Mouse (Mus musculus): ENCODE data around the gene Olfr196. TPM values are rescaled to one million over a fixed set of nuclear protein-coding genes. Genes with fewer than 3 reads are reported as not detected.
"Not testable (repeated sequence)": the region's sequence is repeated elsewhere in the genome, so short reads cannot be mapped to it uniquely, and the experiment has no call there.

The Olfr196 gene
- polyA plus RNA-seq (2014; fragmentation: Nextera tagmentation; extraction: Ambion mirVana), result not detected in 2 replicates

GRCm38 (mm10) chr16:59170354-59170753 is at the start of gene Olfr196:
TSS of gene Olfr196 (minus strand) at chr16:59170454.
- WGBS, result 72% methylated on average over 3 of the region's 3 CpGs
- H3K27me3 ChIP-seq (ENCODE audit: insufficient read depth, low read length), result no peaks in the 10 kb centered on the region
- DNase-seq, result no peak
- no peak for ATAC-seq (ENCODE audit: insufficient read depth)
- no peak for TF ChIP-seq CTCF (IDR thresholded peaks at IDR 0.05; ENCODE audit: low read depth)
- no peak within 1 kb of the TSS for H3K4me3 ChIP-seq (ENCODE audit: low read depth, low read length)
- no peak within 1 kb of the TSS for H3K27ac ChIP-seq (ENCODE audit: low read depth)
- no peaks in the 10 kb centered on the region for H3K9me3 ChIP-seq (ENCODE audit: low read depth, low read length)
- H3K9ac ChIP-seq, result no peak within 1 kb of the TSS
- H3K36me3 ChIP-seq (ENCODE audit: insufficient read depth), result no peaks in the 10 kb centered on the region
- no peak within 1 kb of the TSS for H3K4me2 ChIP-seq
- H3K4me1 ChIP-seq (ENCODE audit: insufficient read depth), result no peaks in the 10 kb centered on the region

- WGBS, result 60% methylated on average over 1 of the region's 1 CpGs
- not testable (repeated sequence) for ATAC-seq (ENCODE audit: insufficient read depth)
Observed at GRCm38 (mm10) chr16:59219667-59220066, 49.4 kb upstream of the Olfr196 start, which contains the start of gene Olfr199. TSS of gene Olfr199 (minus strand) at chr16:59219767.

GRCm38 (mm10) chr16:59217861-59218260 is 47.6 kb upstream of the Olfr196 start:
- WGBS, result 65% methylated on average over 3 of the region's 3 CpGs
- not testable (repeated sequence) for H3K27ac ChIP-seq (ENCODE audit: low read depth)

More at GRCm38 (mm10) chr16:59219667-59220066, 49.4 kb upstream of the Olfr196 start, which contains the start of gene Olfr199:
- H3K36me3 ChIP-seq (ENCODE audit: insufficient read depth); H3K27ac ChIP-seq (ENCODE audit: low read depth); H3K9me3 ChIP-seq (ENCODE audit: low read depth, low read length); H3K4me1 ChIP-seq (ENCODE audit: insufficient read depth); H3K9ac ChIP-seq; DNase-seq; H3K27me3 ChIP-seq (ENCODE audit: insufficient read depth, low read length); H3K4me2 ChIP-seq; H3K4me3 ChIP-seq (ENCODE audit: low read depth, low read length): not testable (repeated sequence)

GRCm38 (mm10) chr16:59203433-59203832 is 33.2 kb upstream of the Olfr196 start, which contains the start of gene Olfr198:
TSS of gene Olfr198 (minus strand) at chr16:59203533.
- ATAC-seq (ENCODE audit: insufficient read depth); H3K4me1 ChIP-seq (ENCODE audit: insufficient read depth); H3K36me3 ChIP-seq (ENCODE audit: insufficient read depth); H3K9ac ChIP-seq; H3K4me2 ChIP-seq; DNase-seq; H3K27ac ChIP-seq (ENCODE audit: low read depth); H3K9me3 ChIP-seq (ENCODE audit: low read depth, low read length); H3K27me3 ChIP-seq (ENCODE audit: insufficient read depth, low read length); H3K4me3 ChIP-seq (ENCODE audit: low read depth, low read length): not testable (repeated sequence)
- WGBS, result 56% methylated on average over 1 of the region's 1 CpGs

More at GRCm38 (mm10) chr16:59217861-59218260, 47.6 kb upstream of the Olfr196 start:
- not testable (repeated sequence) for H3K4me2 ChIP-seq; DNase-seq; H3K27me3 ChIP-seq (ENCODE audit: insufficient read depth, low read length); H3K4me1 ChIP-seq (ENCODE audit: insufficient read depth); H3K9ac ChIP-seq; H3K9me3 ChIP-seq (ENCODE audit: low read depth, low read length); H3K4me3 ChIP-seq (ENCODE audit: low read depth, low read length); ATAC-seq (ENCODE audit: insufficient read depth); H3K36me3 ChIP-seq (ENCODE audit: insufficient read depth)

- H3K9me3 ChIP-seq (ENCODE audit: low read depth, low read length), result no peaks in the 10 kb centered on the region
- DNase-seq, result no peak
- TF ChIP-seq CTCF (IDR thresholded peaks at IDR 0.05; ENCODE audit: low read depth), result no peak
- no peaks in the 10 kb centered on the region for H3K4me1 ChIP-seq (ENCODE audit: insufficient read depth)
- no peak overlapping the region for H3K27ac ChIP-seq (ENCODE audit: low read depth)
- H3K4me2 ChIP-seq, result no peak overlapping the region
- 100% methylated on average over 2 of the region's 2 CpGs for WGBS
- no peak overlapping the region for H3K9ac ChIP-seq
- H3K27me3 ChIP-seq (ENCODE audit: insufficient read depth, low read length), result no peaks in the 10 kb centered on the region
- no peak for ATAC-seq (ENCODE audit: insufficient read depth)
- H3K36me3 ChIP-seq (ENCODE audit: insufficient read depth), result no peaks in the 10 kb centered on the region
- H3K4me3 ChIP-seq (ENCODE audit: low read depth, low read length), result no peak overlapping the region
Observed at GRCm38 (mm10) chr16:59151996-59152395, 18.3 kb downstream of the Olfr196 start.

- H3K27ac ChIP-seq (ENCODE audit: low read depth), result no peak within 1 kb of the TSS
Observed at GRCm38 (mm10) chr16:59146746-59147145, 23.5 kb downstream of the Olfr196 start, which contains the start of gene Olfr195. TSS of gene Olfr195 (plus strand) at chr16:59147046.

GRCm38 (mm10) chr16:59141105-59141504 is 29.1 kb downstream of the Olfr196 start:
- H3K27me3 ChIP-seq (ENCODE audit: insufficient read depth, low read length), result no peaks in the 10 kb centered on the region
- no peaks in the 10 kb centered on the region for H3K4me1 ChIP-seq (ENCODE audit: insufficient read depth)
- ATAC-seq (ENCODE audit: insufficient read depth) (peak; percentile 75; the same call in 1 of the 2 replicates), DNase-seq (peak; percentile 16)
- no peak overlapping the region for H3K4me3 ChIP-seq (ENCODE audit: low read depth, low read length)
- no peak overlapping the region for H3K9ac ChIP-seq
- TF ChIP-seq CTCF (IDR thresholded peaks at IDR 0.05; ENCODE audit: low read depth), result no peak
- no peak overlapping the region for H3K4me2 ChIP-seq
- no peaks in the 10 kb centered on the region for H3K9me3 ChIP-seq (ENCODE audit: low read depth, low read length)
- H3K36me3 ChIP-seq (ENCODE audit: insufficient read depth), result no peaks in the 10 kb centered on the region
- H3K27ac ChIP-seq (ENCODE audit: low read depth), result no peak overlapping the region

More at GRCm38 (mm10) chr16:59146746-59147145, 23.5 kb downstream of the Olfr196 start, which contains the start of gene Olfr195:
- Histone ChIP-seq H3K4me1 (ENCODE audit: insufficient read depth) (no peaks in the 10 kb centered on the region), H3K9me3 (ENCODE audit: low read depth, low read length) (no peaks in the 10 kb centered on the region), H3K4me2 (no peak within 1 kb of the TSS), H3K9ac (no peak within 1 kb of the TSS), H3K4me3 (ENCODE audit: low read depth, low read length) (no peak within 1 kb of the TSS), H3K36me3 (ENCODE audit: insufficient read depth) (no peaks in the 10 kb centered on the region), H3K27me3 (ENCODE audit: insufficient read depth, low read length) (no peaks in the 10 kb centered on the region)
- no peak for TF ChIP-seq CTCF (IDR thresholded peaks at IDR 0.05; ENCODE audit: low read depth)
- no peak for ATAC-seq (ENCODE audit: insufficient read depth)
- no peak for DNase-seq
- WGBS, result 93% methylated on average over 1 of the region's 1 CpGs

Measured in lung, embryonic 14.5 days (tissue).